Mouse (Mus musculus): ENCODE measurements around the gene Plk3.

The Plk3 gene

DNA sequence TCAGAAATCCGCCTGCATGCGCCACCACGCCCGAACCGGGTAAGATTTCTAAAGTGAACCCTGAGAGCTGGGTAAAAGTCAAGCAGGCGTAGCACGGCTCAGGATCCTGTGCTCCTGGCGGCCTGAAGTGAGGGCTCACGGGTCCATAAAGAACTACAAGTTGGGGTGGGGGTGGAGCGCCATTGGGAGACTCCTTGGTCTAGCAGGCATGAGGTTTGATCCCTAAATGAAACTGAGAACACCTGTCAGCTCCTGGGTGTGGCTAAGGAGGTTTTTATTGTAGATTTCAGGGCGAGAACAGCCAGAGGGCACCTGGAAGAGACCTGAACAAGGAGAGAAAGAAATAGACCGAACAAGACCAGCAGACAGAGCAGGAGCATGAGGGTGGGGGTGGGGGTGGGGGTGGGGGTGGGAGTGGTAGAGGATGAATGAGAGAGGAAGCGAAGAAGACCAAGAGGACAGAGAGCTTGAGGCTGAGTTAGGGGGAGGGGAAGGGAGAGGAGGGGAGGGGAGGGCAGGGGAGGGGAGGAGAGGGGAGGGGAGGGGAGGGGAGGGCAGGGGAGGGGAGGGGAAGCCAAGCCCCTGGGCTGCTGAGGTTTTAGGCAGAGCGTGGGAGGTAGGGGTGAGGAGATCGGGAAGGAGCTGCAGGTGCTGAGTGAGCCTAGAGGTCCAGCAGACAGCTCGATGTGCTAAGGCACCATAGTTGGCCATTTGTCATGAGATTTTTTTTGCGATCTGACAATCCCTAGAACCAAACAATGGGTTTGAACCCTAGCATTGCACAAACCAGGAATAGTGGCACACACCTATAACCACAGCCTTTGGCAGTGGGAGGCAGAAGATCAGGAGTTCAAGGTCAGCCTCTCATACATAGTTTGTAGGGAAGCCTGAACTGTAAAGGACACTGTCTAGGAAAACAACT is 4.8 kb upstream of the Plk3 start:
- DNase-seq, result no peak

GRCm38 (mm10) chr4:117136034-117136433 is 2.3 kb upstream of the Plk3 start:
- DNase-seq, result peak; percentile 93 to 96

DNA sequence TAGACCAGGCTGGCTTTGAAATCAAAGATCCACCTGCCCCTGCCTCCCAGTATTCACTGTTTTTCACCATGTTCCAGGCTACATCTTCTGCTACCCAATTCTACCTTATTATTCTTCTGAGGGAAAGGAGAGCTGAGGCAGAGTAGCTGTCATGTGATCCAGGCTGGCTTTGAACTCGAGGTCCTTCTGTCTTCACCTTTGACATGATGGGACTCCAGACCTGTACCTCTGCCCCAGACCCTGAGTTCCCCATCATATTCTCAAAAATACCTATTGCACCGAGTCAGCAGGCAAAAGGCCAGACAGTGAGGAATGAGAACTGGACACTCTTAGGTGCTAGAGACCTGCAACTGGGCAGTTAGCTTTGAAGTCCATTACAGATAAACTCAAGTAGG is 835 bp upstream of the Plk3 start:
- no peak for DNase-seq

DNA sequence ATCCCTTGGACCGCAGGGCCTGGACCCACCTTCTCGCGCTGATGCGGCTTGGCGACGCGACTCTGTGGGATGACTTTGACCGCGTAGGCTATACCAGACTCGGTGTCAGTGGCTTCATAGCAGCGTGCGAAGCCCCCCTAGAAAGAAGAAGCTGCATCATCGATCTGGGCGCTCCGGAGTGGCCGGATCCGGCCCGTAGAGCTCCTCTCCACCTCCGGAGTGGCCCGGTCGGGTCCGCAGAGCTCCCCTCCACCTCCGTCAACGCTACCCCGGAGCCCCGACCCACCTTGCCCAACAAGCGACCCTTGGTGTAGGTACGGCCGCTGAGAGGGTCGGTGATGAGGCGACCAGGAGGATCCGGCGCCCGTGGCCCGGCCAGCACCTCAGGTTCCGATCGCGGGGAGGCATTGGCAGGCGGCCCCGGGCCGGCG is 382 bp downstream of the Plk3 start:
- DNase-seq, result no peak

DNA sequence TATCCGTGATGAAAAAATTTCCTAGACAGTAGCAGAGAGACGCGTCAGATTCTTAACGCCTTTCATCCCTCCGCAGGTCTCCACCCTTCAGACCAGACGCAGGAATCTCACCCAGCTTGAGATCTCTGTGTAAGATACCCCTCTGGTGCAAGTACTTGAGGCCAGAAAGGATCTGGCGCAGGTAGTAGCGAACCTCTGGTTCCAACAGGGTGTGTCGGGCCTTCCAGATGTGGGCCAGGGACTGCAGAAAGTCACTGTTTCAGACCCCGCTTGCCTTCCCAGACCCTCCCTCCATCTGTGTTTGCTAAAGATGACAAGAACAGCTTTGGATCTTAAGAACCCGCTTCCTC is 994 bp downstream of the Plk3 start:
- DNase-seq, result no peak

GRCm38 (mm10) chr4:117131890-117132793 is 1.6 kb downstream of the Plk3 start:
- no peak for DNase-seq

GRCm38 (mm10) chr4:117131198-117131597 is 2.6 kb downstream of the Plk3 start:
- no peak for DNase-seq

GRCm38 (mm10) chr4:117130790-117131189 is 3.0 kb downstream of the Plk3 start:
- DNase-seq, result no peak

DNA sequence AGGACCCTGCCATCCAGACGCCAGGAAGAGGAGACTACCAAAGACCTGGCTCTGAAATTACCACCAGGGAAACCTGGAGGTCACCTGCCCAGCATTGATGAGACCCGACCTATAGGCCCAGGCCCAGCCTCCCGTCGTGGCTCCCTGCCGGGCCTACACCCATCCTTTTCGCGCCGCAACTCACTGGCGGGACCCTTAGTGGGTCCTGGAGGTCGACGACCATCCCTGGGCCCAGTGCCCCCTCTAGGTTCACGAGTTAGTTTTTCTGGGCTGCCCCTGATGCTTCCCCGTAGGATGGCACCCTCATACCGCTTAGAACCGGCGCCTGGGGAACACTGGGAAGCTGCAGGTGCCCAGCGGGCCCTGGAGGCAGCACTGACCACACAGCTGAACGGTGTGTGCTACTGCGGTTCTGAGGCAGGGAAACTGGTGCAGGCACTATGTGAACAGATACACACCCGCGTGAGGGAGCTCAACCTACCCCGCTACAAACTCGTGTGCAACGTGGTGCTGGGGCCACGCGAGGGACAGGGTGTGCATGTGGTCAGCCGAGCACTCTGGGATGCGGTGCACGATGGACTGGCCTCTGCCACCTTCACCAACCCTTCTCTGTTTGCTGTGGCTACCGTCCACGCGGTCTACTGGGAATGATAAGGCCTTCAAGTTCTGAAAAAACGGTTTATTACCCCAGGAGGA is 5.6 kb downstream of the Plk3 start:
- no peak for DNase-seq

DNA sequence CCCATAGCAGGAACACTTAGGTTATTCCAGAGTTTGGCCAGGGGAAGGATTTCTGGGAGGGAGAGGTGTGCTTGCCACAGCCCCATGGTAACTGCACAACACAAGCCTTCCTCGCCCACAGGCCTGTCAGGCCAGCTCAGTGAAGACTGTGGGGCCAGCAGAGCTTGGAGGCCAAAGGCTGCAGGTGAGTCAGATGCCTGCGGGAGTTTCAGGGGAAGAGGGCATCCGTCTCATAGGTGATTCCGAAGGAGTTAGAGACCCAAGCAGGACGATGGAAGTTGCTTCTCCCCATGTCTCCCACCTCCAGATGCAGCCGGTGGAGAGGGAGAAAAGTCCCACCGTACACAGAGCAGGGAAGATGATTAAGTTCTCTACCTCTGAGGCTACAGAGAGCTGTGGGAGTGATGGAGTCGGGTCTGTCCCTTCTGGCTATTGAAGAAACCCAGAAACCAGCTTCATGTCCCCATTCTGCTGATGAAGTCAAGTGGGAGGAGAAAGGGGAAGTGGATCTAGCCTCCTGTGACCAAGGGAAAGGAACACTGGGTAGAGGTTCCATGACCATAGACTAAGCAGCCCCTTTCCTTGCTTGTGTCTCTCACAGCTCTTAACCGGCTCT is 7.0 kb downstream of the Plk3 start, which contains the start of gene Tctex1d4:
Tctex1d4 (plus strand) TSS at position 120 of the 616 bp plus-strand sequence.
- DNase-seq, result no peak

- peak; percentile 75 to 84 for DNase-seq
These were observed 7.7 kb downstream of the Plk3 start for GRCm38 (mm10) chr4:117125910-117126674.

- peak in 1 of 2 experiments; percentile 30 for DNase-seq
These were observed 8.3 kb downstream of the Plk3 start, which contains the start of gene Btbd19 for GRCm38 (mm10) chr4:117125348-117125909. Gene Btbd19, minus strand, starts transcription at chr4:117125725.

DNA sequence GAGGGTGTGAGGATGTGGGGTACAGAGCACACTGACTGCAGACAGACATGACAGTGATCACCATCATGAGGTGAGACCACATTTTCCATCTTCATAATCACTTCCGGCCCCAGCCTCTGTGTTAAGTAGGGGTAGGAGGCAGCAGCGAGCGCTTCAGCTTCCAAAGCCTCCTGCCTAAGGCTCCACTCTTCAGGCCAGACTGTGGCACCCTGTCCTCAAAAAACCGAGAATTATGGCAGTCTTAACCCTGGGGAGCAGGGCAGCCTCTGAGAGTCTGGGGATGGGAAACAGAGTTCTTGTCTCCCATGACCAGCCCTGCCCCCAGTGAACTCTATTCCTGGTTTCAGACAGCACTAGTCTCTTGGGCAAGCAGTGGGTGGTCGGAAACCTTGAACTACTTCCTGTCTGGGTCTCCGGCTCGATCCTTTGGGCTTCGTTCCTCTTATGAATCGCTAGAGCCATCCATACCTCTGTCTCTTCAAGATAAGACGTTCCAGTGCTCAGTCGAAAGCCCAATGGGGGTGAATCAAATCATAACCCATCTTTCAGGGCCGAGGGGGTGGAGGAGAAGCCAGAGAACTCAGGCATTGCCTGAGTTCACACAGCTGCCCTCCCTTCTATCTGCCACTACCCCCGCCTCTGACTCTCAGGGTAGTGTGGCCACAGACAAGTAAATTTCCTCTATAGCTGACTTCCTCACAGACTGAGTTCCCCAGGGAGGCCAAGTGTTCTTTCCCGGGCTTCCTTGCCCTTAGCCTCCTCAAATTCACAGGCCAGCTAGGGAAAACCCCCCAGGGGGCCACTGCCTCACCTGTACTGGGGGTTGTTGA is 9.0 kb downstream of the Plk3 start:
- DNase-seq, result peak in 1 of 2 experiments; percentile 33

- DNase-seq, result no peak
These were observed 9.6 kb downstream of the Plk3 start for GRCm38 (mm10) chr4:117124218-117124517.

DNA sequence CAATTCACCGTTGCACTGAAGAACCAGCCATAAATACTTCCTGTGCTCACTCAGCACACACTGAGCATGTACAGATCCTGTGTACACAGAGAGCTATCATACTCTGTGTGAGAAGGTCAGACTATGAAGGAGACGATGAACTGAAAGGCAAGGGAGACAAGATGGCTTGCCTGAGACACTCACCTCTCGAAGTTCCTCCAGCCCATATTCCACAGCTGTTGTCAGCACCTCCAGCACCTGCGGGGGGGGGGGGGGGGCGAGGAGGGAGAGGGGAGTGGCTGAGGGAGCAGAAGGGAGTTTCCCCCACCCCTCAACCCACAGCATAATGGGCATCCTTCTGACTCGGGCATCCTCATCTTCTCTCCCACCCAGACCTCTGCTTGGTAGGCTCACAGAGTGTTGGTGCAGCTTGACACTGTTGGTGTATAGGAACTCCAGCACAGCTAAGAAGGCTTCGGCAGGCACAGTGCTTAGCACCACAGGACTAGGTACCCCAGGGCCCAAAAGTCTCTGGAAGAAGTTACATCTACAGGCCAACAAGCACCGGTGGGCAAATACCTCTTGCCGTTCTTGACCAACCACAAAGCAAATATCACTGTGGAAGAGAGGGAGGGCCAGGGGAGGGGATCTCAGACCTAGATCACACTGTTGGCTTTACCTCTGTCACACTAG is 10.1 kb downstream of the Plk3 start:
- no peak for DNase-seq

DNA sequence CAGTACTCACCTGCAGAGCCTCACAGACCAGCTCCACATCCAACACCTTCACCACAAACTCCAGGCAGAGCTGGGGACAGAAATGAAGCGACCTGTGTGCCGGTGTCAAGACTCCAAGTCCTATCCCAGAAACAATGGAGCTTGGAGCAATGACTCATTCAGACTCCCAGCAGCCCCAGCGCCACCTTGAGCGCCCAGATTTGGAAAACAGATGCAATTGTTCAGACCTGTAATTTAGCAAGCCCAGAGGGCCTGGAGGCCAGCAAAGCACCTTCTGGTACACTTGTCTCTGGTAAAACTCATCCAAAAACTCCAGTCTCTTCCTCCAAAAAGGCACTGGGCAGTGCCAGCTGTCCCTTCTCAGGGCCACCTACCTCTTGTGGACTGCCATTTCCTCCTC is 11.6 kb downstream of the Plk3 start:
- DNase-seq, result no peak

GRCm38 (mm10) chr4:117120445-117121414 is 13.0 kb downstream of the Plk3 start:
- peak; percentile 96 to 97 for DNase-seq

DNA sequence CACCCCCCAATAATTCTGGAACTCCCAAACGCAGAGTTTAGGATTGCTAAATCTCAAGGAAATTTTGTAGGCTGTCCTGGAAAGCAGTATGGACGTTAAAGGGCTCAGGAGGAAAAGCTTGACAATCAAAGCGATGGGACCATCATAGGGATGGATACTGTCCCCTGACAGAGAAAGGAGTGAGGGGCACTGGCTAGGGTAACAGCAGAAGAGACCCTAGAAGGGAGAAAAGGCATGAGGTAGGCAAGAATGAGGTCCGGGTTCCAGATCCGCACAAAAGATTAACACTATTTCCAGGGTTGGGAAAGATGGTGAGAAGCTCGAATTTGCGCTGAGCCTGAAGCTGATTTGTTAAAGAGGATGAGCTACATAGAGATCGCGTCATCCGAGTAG is 13.7 kb downstream of the Plk3 start:
- DNase-seq, result no peak

GRCm38 (mm10) chr4:117119636-117120035 is 14.1 kb downstream of the Plk3 start:
- DNase-seq, result no peak

All from kidney, adult 8-10 months (tissue).